In the genomic region with DNA sequence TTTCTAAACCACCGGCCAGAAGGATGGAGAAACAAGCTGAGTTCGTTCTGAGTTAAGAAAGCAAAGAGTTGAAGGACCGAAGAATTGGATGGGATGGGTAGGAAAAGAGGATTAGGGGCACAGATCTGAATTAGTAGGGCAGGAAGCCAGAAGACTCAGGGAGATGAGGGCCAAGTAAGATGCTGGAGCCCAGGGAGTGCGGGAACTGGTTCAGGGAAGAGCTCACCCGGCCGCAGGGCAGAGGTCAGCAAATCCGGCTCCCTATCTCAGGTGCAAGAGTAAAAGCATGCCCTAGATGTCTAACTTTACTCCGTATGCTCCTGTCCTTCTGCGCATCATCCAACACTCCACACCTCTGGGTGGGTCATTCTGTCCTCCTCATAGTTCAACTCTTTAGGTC, we compare ENCODE assay signal across 8 mouse cellular contexts. TPM values are rescaled to one million over a fixed set of nuclear protein-coding genes. Genes with fewer than 3 reads are reported as not detected.
DNase-seq lines count a peak whose midpoint lies in the region; ATAC-seq and TF ChIP-seq lines count a peak whose summit lies in the region.

No protein-coding gene starts in this region.

- no peaks in the 10 kb centered on the region for H3K9me3 ChIP-seq in erythroblast, embryonic 14.5 days (ENCODE audit: control insufficient read depth, low read length)
- no peaks in the 10 kb centered on the region for H3K9me3 ChIP-seq in intestine, embryonic 16.5 days (ENCODE audit: control insufficient read depth, low read length)
- H3K9me3 ChIP-seq in neural tube, embryonic 12.5 days = no peaks in the 10 kb centered on the region

- peaks cover 35% of the 10 kb centered on the region for H3K4me1 ChIP-seq in erythroblast, embryonic 14.5 days (ENCODE audit: control insufficient read depth)
- peaks cover 13% of the 10 kb centered on the region for H3K4me1 ChIP-seq in testis, adult 2 months (ENCODE audit: control insufficient read depth, insufficient read depth, low read length)
- H3K4me1 ChIP-seq in intestine, embryonic 16.5 days (ENCODE audit: control insufficient read depth, insufficient read depth, low read length) = peaks cover 28% of the 10 kb centered on the region
- H3K4me1 ChIP-seq in neural tube, embryonic 12.5 days = peaks cover 7% of the 10 kb centered on the region

- peaks cover 24% of the 10 kb centered on the region for H3K27me3 ChIP-seq in erythroblast, embryonic 14.5 days (ENCODE audit: control insufficient read depth)
- H3K27me3 ChIP-seq in testis, adult 2 months (ENCODE audit: control insufficient read depth, insufficient read depth, low read length) = no peaks in the 10 kb centered on the region
- no peaks in the 10 kb centered on the region for H3K27me3 ChIP-seq in intestine, embryonic 16.5 days (replicated peaks; ENCODE audit: control insufficient read depth, insufficient read depth, low read length)
- H3K27me3 ChIP-seq in neural tube, embryonic 12.5 days (replicated peaks) = no peaks in the 10 kb centered on the region

- H3K36me3 ChIP-seq in erythroblast, embryonic 14.5 days (ENCODE audit: control insufficient read depth) = no peaks in the 10 kb centered on the region
- H3K36me3 ChIP-seq in testis, adult 2 months (ENCODE audit: control insufficient read depth, insufficient read depth, low read length) = no peaks in the 10 kb centered on the region
- no peaks in the 10 kb centered on the region for H3K36me3 ChIP-seq in intestine, embryonic 16.5 days (ENCODE audit: control insufficient read depth, insufficient read depth, low read length)
- H3K36me3 ChIP-seq in neural tube, embryonic 12.5 days = 0 out of 2 replicates have a peak, but pooled peaks cover under 1% of the 10 kb centered on the region

- no peak for ATAC-seq in erythroblast, adult 5-6 weeks (replicated peaks; ENCODE audit: low FRiP score, poor library complexity, severe bottlenecking)
- no peak for ATAC-seq in intestine, embryonic 16.5 days
- no peak; the same call in 1 of the 2 replicates for ATAC-seq in neural tube, embryonic 12.5 days (ENCODE audit: low FRiP score, low read depth)
- no peak for ATAC-seq in erythroid progenitor cell, adult 5-6 weeks (replicated peaks; ENCODE audit: low FRiP score, poor library complexity, severe bottlenecking)

- WGBS in intestine, embryonic 16.5 days = 6% methylated on average over 9 of the region's 9 CpGs
- WGBS in neural tube, embryonic 12.5 days = 4% methylated on average over 9 of the region's 9 CpGs

- peak overlapping the region; percentile 79 for H3K27ac ChIP-seq in testis, adult 2 months (ENCODE audit: control insufficient read depth, insufficient read depth, low read depth, low read length)
- H3K27ac ChIP-seq in intestine, embryonic 16.5 days (ENCODE audit: low read length) = peak overlapping the region; percentile 55
- peak overlapping the region; percentile 63 for H3K27ac ChIP-seq in neural tube, embryonic 12.5 days

- DNase-seq in testis, postnatal 14 days (ENCODE audit: low spot score) = no peak
- no peak for DNase-seq in adrenal gland, postnatal 4 days (ENCODE audit: low spot score in 2 of 2)

- peak overlapping the region; percentile 88 for H3K4me2 ChIP-seq in intestine, embryonic 16.5 days (ENCODE audit: low read depth, low read length)
- H3K4me2 ChIP-seq in neural tube, embryonic 12.5 days (replicated peaks) = peak overlapping the region; percentile 76

- TF ChIP-seq CTCF in testis, adult 2 months (IDR thresholded peaks at IDR 0.05; ENCODE audit: control insufficient read depth, insufficient read depth, insufficient replicate concordance, low read depth, low read length) = no peak

- peak overlapping the region; percentile 56 for H3K4me3 ChIP-seq in erythroblast, embryonic 14.5 days (replicated peaks)
- peak overlapping the region; percentile 90 for H3K4me3 ChIP-seq in testis, adult 2 months (ENCODE audit: control insufficient read depth, low read depth, low read length)
- peak overlapping the region; percentile 53 for H3K4me3 ChIP-seq in intestine, embryonic 16.5 days (ENCODE audit: low read length)
- peak overlapping the region; percentile 44 for H3K4me3 ChIP-seq in neural tube, embryonic 12.5 days

- H3K9ac ChIP-seq in intestine, embryonic 16.5 days (ENCODE audit: low read depth, low read length) = peak overlapping the region; percentile 65
- H3K9ac ChIP-seq in neural tube, embryonic 12.5 days = peak overlapping the region; percentile 62

- TF ChIP-seq POLR2A in testis, adult 2 months (IDR thresholded peaks at IDR 0.05; ENCODE audit: control insufficient read depth, low read depth, low read length) = no peak

RNA-seq across cellular contexts. Expression of a gene that starts 27.5 kb away (rescaled TPM):
- 2.7 and 3.3 TPM in 2 replicates for polyA plus RNA-seq in erythroblast, embryonic 14.5 days (2012)
- total RNA-seq in erythroblast, adult 5-6 weeks (2015; ENCODE audit: low replicate concordance) = 2.1 and 4.2 TPM in 2 replicates
- 1.9 and 2.6 TPM in 2 replicates for total RNA-seq in erythroblast, adult 5-6 weeks (2017; ENCODE audit: low replicate concordance)
- polyA plus RNA-seq in testis, adult 2 months (2012; rRNA removed) = 6.3 TPM in 2 replicates
- 77.3 and 79.8 TPM in 2 replicates for polyA plus RNA-seq in intestine, embryonic 16.5 days (2015; fragmentation: Nextera tagmentation; extraction: Ambion mirVana)
- polyA plus RNA-seq in neural tube, embryonic 12.5 days (2016; fragmentation: Nextera tagmentation; extraction: Ambion mirVana) = 9.0 and 9.5 TPM in 2 replicates
- 10 to 100 TPM; 65.8 to 72.4 TPM for total RNA-seq in adrenal gland, postnatal 4 days (2021)
- not detected in 2 replicates for total RNA-seq in erythroid progenitor cell, adult 5-6 weeks (2015; ENCODE audit: low replicate concordance)
- total RNA-seq in erythroid progenitor cell, adult 5-6 weeks (2017; ENCODE audit: low replicate concordance) = 0.45 and 0.90 TPM in 2 replicates

RNA-seq across cellular contexts. Expression of a gene that starts 29.0 kb away (rescaled TPM):
- polyA plus RNA-seq in erythroblast, embryonic 14.5 days (2012) = not detected in 2 replicates
- total RNA-seq in erythroblast, adult 5-6 weeks (2015; ENCODE audit: low replicate concordance) = not detected in 2 replicates
- total RNA-seq in erythroblast, adult 5-6 weeks (2017; ENCODE audit: low replicate concordance) = not detected in 2 replicates
- 22.0 and 25.9 TPM in 2 replicates for polyA plus RNA-seq in testis, adult 2 months (2012; rRNA removed)
- 0.24 and 0.50 TPM in 2 replicates for polyA plus RNA-seq in intestine, embryonic 16.5 days (2015; fragmentation: Nextera tagmentation; extraction: Ambion mirVana)
- 0.25 and 0.75 TPM in 2 replicates for polyA plus RNA-seq in neural tube, embryonic 12.5 days (2016; fragmentation: Nextera tagmentation; extraction: Ambion mirVana)
- total RNA-seq in adrenal gland, postnatal 4 days (2021) = under 1 TPM; 0.48 to 0.50 TPM
- total RNA-seq in erythroid progenitor cell, adult 5-6 weeks (2015; ENCODE audit: low replicate concordance) = not detected in 2 replicates
- total RNA-seq in erythroid progenitor cell, adult 5-6 weeks (2017; ENCODE audit: low replicate concordance) = not detected in 2 replicates

RNA-seq across cellular contexts. Expression of a gene that starts 42.1 kb away (rescaled TPM):
- 0.93 and 1.4 TPM in 2 replicates for polyA plus RNA-seq in erythroblast, embryonic 14.5 days (2012)
- total RNA-seq in erythroblast, adult 5-6 weeks (2015; ENCODE audit: low replicate concordance) = 20.2 and 37.0 TPM in 2 replicates
- total RNA-seq in erythroblast, adult 5-6 weeks (2017; ENCODE audit: low replicate concordance) = 3.0 and 12.7 TPM in 2 replicates
- polyA plus RNA-seq in testis, adult 2 months (2012; rRNA removed) = 3.0 and 3.1 TPM in 2 replicates
- polyA plus RNA-seq in intestine, embryonic 16.5 days (2015; fragmentation: Nextera tagmentation; extraction: Ambion mirVana) = 8.0 and 8.9 TPM in 2 replicates
- 2.1 and 4.1 TPM in 2 replicates for polyA plus RNA-seq in neural tube, embryonic 12.5 days (2016; fragmentation: Nextera tagmentation; extraction: Ambion mirVana)
- total RNA-seq in adrenal gland, postnatal 4 days (2021) = 10 to 100 TPM; 10.2 to 13.6 TPM
- total RNA-seq in erythroid progenitor cell, adult 5-6 weeks (2015; ENCODE audit: low replicate concordance) = 7.5 and 9.0 TPM in 2 replicates
- total RNA-seq in erythroid progenitor cell, adult 5-6 weeks (2017; ENCODE audit: low replicate concordance) = 12.5 and 19.4 TPM in 2 replicates

RNA-seq across cellular contexts. Expression of a gene that starts 48.2 kb away (rescaled TPM):
- 10.0 and 10.9 TPM in 2 replicates for polyA plus RNA-seq in erythroblast, embryonic 14.5 days (2012)
- total RNA-seq in erythroblast, adult 5-6 weeks (2015; ENCODE audit: low replicate concordance) = 7.1 and 17.7 TPM in 2 replicates
- total RNA-seq in erythroblast, adult 5-6 weeks (2017; ENCODE audit: low replicate concordance) = 2.4 TPM in 1 of 2 replicates, not detected in the other
- 118 and 119 TPM in 2 replicates for polyA plus RNA-seq in testis, adult 2 months (2012; rRNA removed)
- 139 and 148 TPM in 2 replicates for polyA plus RNA-seq in intestine, embryonic 16.5 days (2015; fragmentation: Nextera tagmentation; extraction: Ambion mirVana)
- polyA plus RNA-seq in neural tube, embryonic 12.5 days (2016; fragmentation: Nextera tagmentation; extraction: Ambion mirVana) = 96.1 and 104 TPM in 2 replicates
- total RNA-seq in adrenal gland, postnatal 4 days (2021) = 10 to 100 TPM; 72.1 to 72.4 TPM
- 6.5 and 12.2 TPM in 2 replicates for total RNA-seq in erythroid progenitor cell, adult 5-6 weeks (2015; ENCODE audit: low replicate concordance)
- total RNA-seq in erythroid progenitor cell, adult 5-6 weeks (2017; ENCODE audit: low replicate concordance) = 0.76 and 1.8 TPM in 2 replicates

RNA-seq across cellular contexts. Expression of a gene that starts 48.4 kb away (rescaled TPM):
- polyA plus RNA-seq in erythroblast, embryonic 14.5 days (2012) = 12.2 and 15.5 TPM in 2 replicates
- 4.6 and 10.4 TPM in 2 replicates for total RNA-seq in erythroblast, adult 5-6 weeks (2015; ENCODE audit: low replicate concordance)
- 15.3 and 27.6 TPM in 2 replicates for total RNA-seq in erythroblast, adult 5-6 weeks (2017; ENCODE audit: low replicate concordance)
- polyA plus RNA-seq in testis, adult 2 months (2012; rRNA removed) = 1,529 and 1,552 TPM in 2 replicates
- 246 and 256 TPM in 2 replicates for polyA plus RNA-seq in intestine, embryonic 16.5 days (2015; fragmentation: Nextera tagmentation; extraction: Ambion mirVana)
- polyA plus RNA-seq in neural tube, embryonic 12.5 days (2016; fragmentation: Nextera tagmentation; extraction: Ambion mirVana) = 189 and 196 TPM in 2 replicates
- total RNA-seq in adrenal gland, postnatal 4 days (2021) = 100 to 1,000 TPM; 175 to 177 TPM
- total RNA-seq in erythroid progenitor cell, adult 5-6 weeks (2015; ENCODE audit: low replicate concordance) = 12.6 and 14.3 TPM in 2 replicates
- total RNA-seq in erythroid progenitor cell, adult 5-6 weeks (2017; ENCODE audit: low replicate concordance) = 17.1 and 26.6 TPM in 2 replicates

Comparison
In these comparisons a context has a peak if more than half of its experiments do, and no peak if none do; other contexts are left out.
1. RNA of a gene that starts 29.0 kb away (polyA plus RNA-seq): 22.0 to 25.9 TPM in testis, adult 2 months; 0.24 to 0.50 TPM in intestine, embryonic 16.5 days, 0.25 to 0.75 TPM in neural tube, embryonic 12.5 days and not detected in erythroblast, embryonic 14.5 days; every median in the first group is over 10 times any median in the second.
2. Peak in every context shown above with its lines, with median percentiles within 50 percentile points of each other: H3K4me3 ChIP-seq and H3K27ac ChIP-seq.